Mouse (Mus musculus): ENCODE data around the gene Rasal1. TPM values are rescaled to one million over a fixed set of nuclear protein-coding genes. Genes with fewer than 3 reads are reported as not detected.

The Rasal1 gene
- polyA plus RNA-seq (2017; shearing (Covaris generic)) = 10 to 100 TPM; 11.4 to 15.4 TPM

GRCm38 (mm10) chr5:120648569-120649373 is at the start of gene Rasal1:
Rasal1 (plus strand) TSS chr5:120648812.

GRCm38 (mm10) chr5:120612442-120612821 is 36.2 kb upstream of the Rasal1 start, which contains the start of the genes Rita1 and Ddx54:
Rita1 (minus strand) TSS chr5:120612589.
Ddx54 (plus strand) TSS chr5:120612739.

GRCm38 (mm10) chr5:120634131-120634530 is 14.5 kb upstream of the Rasal1 start, which contains the start of gene Cfap73:
Cfap73 (minus strand) TSS chr5:120634235.

GRCm38 (mm10) chr5:120711827-120712226 is 63.2 kb downstream of the Rasal1 start, which contains the start of gene Dtx1:
Dtx1 (minus strand) TSS chr5:120711927.

Other genes with a start within 250 kb of the Rasal1 start
- gene Lhx5, start 217.1 kb upstream of the Rasal1 start, polyA plus RNA-seq (2017; shearing (Covaris generic)) = under 1 TPM in 1 of 2 experiments, not detected in 1; 0.33 TPM
- not detected for gene Sdsl, start 176.0 kb upstream of the Rasal1 start, polyA plus RNA-seq (2017; shearing (Covaris generic))
- not detected for gene Sds, start 172.3 kb upstream of the Rasal1 start, polyA plus RNA-seq (2017; shearing (Covaris generic))
- gene Plbd2, start 145.2 kb upstream of the Rasal1 start, polyA plus RNA-seq (2017; shearing (Covaris generic)) = 10 to 100 TPM; 24.9 to 30.8 TPM
- 10 to 100 TPM; 10.0 to 17.2 TPM for gene Slc8b1, start 137.6 kb upstream of the Rasal1 start, polyA plus RNA-seq (2017; shearing (Covaris generic))
- gene Tpcn1, start 60.1 kb upstream of the Rasal1 start, polyA plus RNA-seq (2017; shearing (Covaris generic)) = 10 to 100 TPM; 14.1 to 21.5 TPM
- 1 to 10 TPM in 1 of 2 experiments, under 1 TPM in 1; 0.43 to 1.9 TPM for gene Iqcd, start 59.8 kb upstream of the Rasal1 start, polyA plus RNA-seq (2017; shearing (Covaris generic))
- 1 to 10 TPM; 2.6 to 3.1 TPM for gene Rita1, start 36.2 kb upstream of the Rasal1 start, polyA plus RNA-seq (2017; shearing (Covaris generic))
- 10 to 100 TPM; 45.8 to 62.9 TPM for gene Ddx54, start 36.1 kb upstream of the Rasal1 start, polyA plus RNA-seq (2017; shearing (Covaris generic))
- under 1 TPM in 1 of 2 experiments, not detected in 1; 0.18 TPM for gene Cfap73, start 14.6 kb upstream of the Rasal1 start, polyA plus RNA-seq (2017; shearing (Covaris generic))
- 100 to 1,000 TPM; 117 to 164 TPM for gene Dtx1, start 63.1 kb downstream of the Rasal1 start, polyA plus RNA-seq (2017; shearing (Covaris generic))
- gene Oas2, start 101.0 kb downstream of the Rasal1 start, polyA plus RNA-seq (2017; shearing (Covaris generic)) = 1 to 10 TPM; 1.5 to 5.5 TPM
- gene Oas3, start 128.8 kb downstream of the Rasal1 start, polyA plus RNA-seq (2017; shearing (Covaris generic)) = 10 to 100 TPM in 1 of 2 experiments, 1 to 10 TPM in 1; 3.5 to 24.9 TPM
- not detected for gene Oas1e, start 146.7 kb downstream of the Rasal1 start, polyA plus RNA-seq (2017; shearing (Covaris generic))
- gene Oas1c, start 163.7 kb downstream of the Rasal1 start, polyA plus RNA-seq (2017; shearing (Covaris generic)) = 10 to 100 TPM; 12.6 to 13.1 TPM
- not detected for gene Oas1f, start 198.6 kb downstream of the Rasal1 start, polyA plus RNA-seq (2017; shearing (Covaris generic))
- gene Oas1h, start 212.6 kb downstream of the Rasal1 start, polyA plus RNA-seq (2017; shearing (Covaris generic)) = not detected
- gene Oas1g, start 238.8 kb downstream of the Rasal1 start, polyA plus RNA-seq (2017; shearing (Covaris generic)) = 1 to 10 TPM in 1 of 2 experiments, under 1 TPM in 1; 0.29 to 1.2 TPM

Data from activated CD4-positive, CD25-positive, alpha-beta regulatory T cell (primary cell).